Mouse (Mus musculus): ENCODE results near the gene Zranb2.

DNA sequence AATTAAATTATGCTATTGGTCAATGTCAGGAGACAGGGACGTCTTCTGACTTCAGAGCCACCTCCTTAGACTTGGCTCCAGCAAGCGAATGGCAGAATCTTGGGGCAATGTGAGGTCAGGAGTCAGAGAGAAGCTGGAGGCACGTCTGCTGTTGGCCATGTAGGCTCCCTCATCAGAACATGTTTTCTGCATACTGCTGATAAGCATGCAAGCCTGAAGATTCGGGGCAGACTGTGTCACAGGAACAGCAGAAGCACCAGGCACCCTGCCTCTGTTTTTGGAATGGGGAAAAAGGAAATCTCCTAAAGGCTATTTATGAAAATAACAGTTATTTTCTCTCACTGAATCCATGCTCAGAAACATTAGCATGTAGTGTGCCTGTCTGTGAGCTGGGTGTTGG lies 46.3 kb downstream of the Zranb2 start:
- TF ChIP-seq CTCF (IDR thresholded peaks at IDR 0.05; ENCODE audit: borderline replicate concordance, control insufficient read depth, extremely low read depth, insufficient read depth, low read length, poor library complexity) (no peak), POLR2A (IDR thresholded peaks at IDR 0.05; ENCODE audit: control insufficient read depth, extremely low read depth, insufficient read depth, low read length, poor library complexity) (no peak)
